Mouse (Mus musculus) brain, embryonic 14.5 days (tissue): ENCODE measurements around the gene Rfesd. TPM values are rescaled to one million over a fixed set of nuclear protein-coding genes. Genes with fewer than 3 reads are reported as not detected.

Source experiments
- DNase-seq: peaks from one replicate; pipeline ENCODE4 v3.0.0-alpha.2; 2011; ENCODE audit warnings: low read depth
- CTCF ChIP-seq: fragments of 200-500 bp; IDR thresholded peaks from 2 replicates; pipeline ENCODE4 v1.5.1; 2012; ENCODE audit warnings: inconsistent platforms, mild to moderate bottlenecking, moderate library complexity, borderline replicate concordance; ENCODE audit not compliant: insufficient read depth, insufficient read length; ENCODE audit errors: extremely low read depth
- POLR2A ChIP-seq: fragments of 200-500 bp; IDR thresholded peaks from 2 replicates; pipeline ENCODE4 v1.6.1; 2012; ENCODE audit warnings: mild to moderate bottlenecking, inconsistent platforms, borderline replicate concordance; ENCODE audit not compliant: poor library complexity, insufficient read depth, insufficient read length, severe bottlenecking; ENCODE audit errors: extremely low read depth
- polyA plus RNA-seq: library from polyadenylated mRNA; depleted of rRNA; stranded (reverse); fragments of >200 nt; gene quantifications from 2 replicates; pipeline ENCODE4 v1.2.3, GENCODE M21; 2012

Gene Rfesd
- polyA plus RNA-seq, 1 experiment, result 10.8 TPM

GRCm38 (mm10) chr13:76044971-76045370, 26.5 kb upstream of the Rfesd start:
- DNase-seq, result no peak
- TF ChIP-seq CTCF, result no peak
- no peak for TF ChIP-seq POLR2A

GRCm38 (mm10) chr13:76042455-76042854, 23.9 kb upstream of the Rfesd start:
- no peak for TF ChIP-seq POLR2A
- no peak for TF ChIP-seq CTCF
- DNase-seq, result no peak

- TF ChIP-seq CTCF (no peak), POLR2A (no peak)
- DNase-seq, result no peak
Measured at GRCm38 (mm10) chr13:76024588-76024987, 6.1 kb upstream of the Rfesd start.

GRCm38 (mm10) chr13:76021782-76022181, 3.3 kb upstream of the Rfesd start:
- DNase-seq, result peak; percentile 23
- no peak for TF ChIP-seq POLR2A
- TF ChIP-seq CTCF, result no peak

- DNase-seq, result no peak
- TF ChIP-seq CTCF (no peak), POLR2A (no peak)
Measured at GRCm38 (mm10) chr13:76018844-76019400, 403 bp upstream of the Rfesd start.

GRCm38 (mm10) chr13:76017465-76017864, 1.1 kb downstream of the Rfesd start:
- TF ChIP-seq CTCF (no peak), POLR2A (no peak)
- DNase-seq, result peak; percentile 21

GRCm38 (mm10) chr13:76014511-76014910, 4.0 kb downstream of the Rfesd start:
- DNase-seq, result no peak
- no peak for TF ChIP-seq POLR2A
- TF ChIP-seq CTCF, result no peak

GRCm38 (mm10) chr13:76003272-76003671, 15.2 kb downstream of the Rfesd start:
- TF ChIP-seq CTCF (no peak), POLR2A (no peak)
- no peak for DNase-seq

- peak; percentile 94 for DNase-seq
- no peak for TF ChIP-seq CTCF
- no peak for TF ChIP-seq POLR2A
Measured at GRCm38 (mm10) chr13:75992169-75993028, 26.1 kb downstream of the Rfesd start.

GRCm38 (mm10) chr13:75988096-75988495, 30.4 kb downstream of the Rfesd start:
- TF ChIP-seq POLR2A (no peak), CTCF (no peak)
- DNase-seq, result no peak

- TF ChIP-seq CTCF (peak; percentile 25; the same call in 1 of the 2 replicates), POLR2A (no peak)
- peak; percentile 18 for DNase-seq
Measured at GRCm38 (mm10) chr13:75981901-75982300, 36.6 kb downstream of the Rfesd start.
